Mouse (Mus musculus) heart, postnatal 0 days (tissue): ENCODE results near the gene Eng.

Source experiments
- CTCF ChIP-seq: IDR thresholded peaks from 2 replicates; pipeline ENCODE4 v1.5.1; 2016; ENCODE audit warnings: antibody characterized with exemption, control low read depth, low read depth
- EP300 ChIP-seq: IDR thresholded peaks from 2 replicates; pipeline ENCODE4 v1.6.1; 2016; ENCODE audit warnings: antibody characterized with exemption, low read depth

GRCm38 (mm10) chr2:32607262-32607947, 39.0 kb upstream of the Eng start:
- TF ChIP-seq CTCF (no peak), EP300 (no peak)
